Mouse (Mus musculus) 416B (cell line): Measurements from ENCODE around the gene Tas2r119.
A peak's percentile ranks its signal among the peaks of the same experiment; 100 is the strongest.
"Not testable (repeated sequence)": the region's sequence is repeated elsewhere in the genome, so short reads cannot be mapped to it uniquely, and the experiment has no call there.

Experiments used
- DNase-seq: peaks from one replicate; pipeline ENCODE4 v3.0.0; 2011; ENCODE audit warnings: low read depth

Gene Tas2r119

DNA sequence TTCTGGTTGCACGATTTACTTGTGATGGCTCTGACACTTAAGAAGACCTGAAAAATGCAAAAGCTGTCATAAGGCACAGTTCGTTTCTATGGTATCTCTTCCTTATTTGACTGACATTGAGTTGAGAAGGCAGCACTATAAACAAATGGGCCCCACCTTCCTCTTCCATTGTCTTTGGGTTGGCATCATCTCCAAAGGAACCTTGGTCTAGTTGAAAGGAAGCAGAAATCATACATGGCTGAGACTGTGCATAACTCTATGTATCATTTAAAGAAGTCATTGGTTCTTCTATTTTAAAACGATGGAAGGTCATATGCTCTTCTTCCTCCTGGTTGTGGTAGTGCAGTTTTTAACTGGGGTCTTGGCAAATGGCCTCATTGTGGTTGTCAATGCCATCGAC, at the start of gene Tas2r119:
Gene Tas2r119 (plus strand): TSS at position 301 of the 400 bp plus-strand sequence.
- DNase-seq = no peak

DNA sequence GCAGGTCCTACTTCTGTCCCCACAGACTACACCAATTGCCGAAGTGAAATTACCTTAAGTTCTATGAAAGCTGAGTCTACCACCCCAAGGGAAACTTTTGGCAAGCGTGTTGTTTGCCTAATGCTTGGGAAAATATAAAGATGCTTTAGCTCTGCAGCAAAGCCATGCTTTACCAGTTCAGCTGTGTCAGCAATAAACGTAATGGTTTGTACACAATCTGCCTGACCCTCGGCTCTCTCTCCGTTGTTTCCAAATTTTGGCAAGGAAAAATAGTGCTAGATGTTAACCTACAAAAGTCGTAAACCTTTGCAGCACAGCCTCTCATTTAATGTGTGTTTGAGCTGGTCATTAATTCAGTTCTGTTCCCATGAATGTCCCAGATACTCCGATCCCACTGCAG, 44.8 kb upstream of the Tas2r119 start:
- DNase-seq = no peak

DNA sequence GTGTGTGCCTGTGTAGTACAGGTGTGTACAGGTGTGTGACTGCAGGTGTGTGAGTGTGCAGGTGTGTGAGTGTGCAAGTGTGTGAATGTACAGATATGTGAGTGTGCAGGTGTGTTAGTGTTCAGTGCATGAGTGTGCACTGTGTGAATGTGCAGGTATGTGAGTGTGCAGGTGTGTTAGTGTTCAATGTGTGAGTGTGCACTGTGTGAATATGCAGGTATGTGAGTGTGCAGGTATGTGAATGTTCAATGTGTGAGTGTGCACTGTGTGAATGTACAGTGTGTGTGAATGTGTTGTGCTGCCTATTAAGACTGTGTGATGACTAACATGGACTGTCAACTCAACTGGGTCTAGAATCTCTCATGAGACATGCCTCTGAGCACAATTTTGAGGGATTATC, 35.4 kb upstream of the Tas2r119 start:
- DNase-seq = no peak

DNA sequence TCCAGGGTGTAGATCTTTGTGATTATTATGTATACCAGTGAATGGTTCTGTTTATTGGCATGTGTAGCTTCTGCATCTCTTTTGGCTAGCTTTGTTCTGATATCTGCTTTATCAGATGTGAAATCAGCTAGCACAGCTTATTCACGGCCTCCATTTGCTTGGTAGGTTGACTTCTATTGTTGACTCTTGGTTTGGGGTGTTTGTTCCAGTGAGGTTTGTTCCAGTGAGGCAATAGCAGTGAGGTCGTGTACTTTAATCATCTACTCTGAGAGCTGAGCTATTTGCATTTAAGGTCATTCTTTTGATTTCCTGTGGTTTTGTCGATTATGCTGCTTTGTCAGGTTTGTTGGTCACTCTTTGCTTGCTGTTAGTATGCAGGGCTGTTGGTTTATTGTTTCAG, 32.8 kb upstream of the Tas2r119 start:
- DNase-seq = peak; percentile 1

DNA sequence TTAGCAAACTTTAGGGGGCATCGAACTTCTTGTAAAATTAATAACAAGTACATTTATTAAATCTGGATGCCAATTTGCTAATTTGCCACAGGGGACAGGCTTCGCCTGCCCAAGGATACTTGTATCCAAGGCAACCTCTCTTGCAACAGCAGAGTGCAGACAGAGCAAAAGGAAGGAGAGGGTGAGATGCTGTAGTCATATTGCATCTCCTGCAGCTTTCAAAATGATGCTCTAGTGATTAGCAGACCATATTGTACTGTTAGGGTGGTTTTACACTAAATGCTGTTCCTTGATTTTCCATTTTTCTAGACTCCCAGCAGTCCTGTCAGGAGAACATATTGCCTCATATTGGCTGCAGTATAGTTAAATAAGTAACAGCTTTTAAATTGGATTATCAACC, 23.7 kb upstream of the Tas2r119 start:
- no peak for DNase-seq

GRCm38 (mm10) chr15:32153857-32154449, 23.1 kb upstream of the Tas2r119 start:
- DNase-seq = no peak

DNA sequence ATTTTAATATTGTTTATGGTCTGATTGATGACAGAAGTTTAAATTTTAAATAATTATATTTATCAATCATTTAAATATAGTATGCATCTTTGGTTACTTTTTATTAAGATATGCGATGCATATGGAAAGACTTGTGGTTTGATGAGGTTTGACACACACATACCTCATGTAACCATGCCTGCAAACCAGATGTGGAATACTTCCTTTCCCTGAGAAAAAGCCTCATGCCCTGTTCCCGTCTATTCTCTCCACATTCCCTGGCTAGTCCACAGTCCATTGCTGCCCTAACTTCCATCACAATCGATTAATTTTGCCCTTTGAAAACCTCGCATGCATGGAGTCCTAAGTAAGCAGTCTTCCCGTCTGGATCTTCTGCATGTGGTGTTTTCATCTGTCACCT, 21.0 kb upstream of the Tas2r119 start:
- DNase-seq = no peak

DNA sequence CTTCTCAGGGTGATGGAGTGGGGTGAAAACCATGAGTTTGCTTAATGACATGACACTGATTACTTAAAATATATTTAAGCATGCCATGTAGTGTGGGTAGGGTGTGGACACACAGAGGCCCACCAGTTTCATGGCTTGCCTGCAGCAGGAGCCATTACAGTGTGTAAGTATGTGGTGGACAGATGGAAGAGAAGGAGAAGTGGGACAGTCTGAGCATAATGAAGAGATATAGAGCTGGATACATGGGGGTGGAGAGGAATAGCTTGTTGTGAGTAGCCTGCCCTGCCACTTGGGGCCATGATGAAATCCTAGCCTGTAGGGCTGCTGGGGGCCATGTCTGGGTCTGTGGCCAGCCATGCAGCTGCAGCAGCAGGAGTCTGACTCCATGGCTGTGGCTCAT, 16.8 kb upstream of the Tas2r119 start:
- DNase-seq = no peak

DNA sequence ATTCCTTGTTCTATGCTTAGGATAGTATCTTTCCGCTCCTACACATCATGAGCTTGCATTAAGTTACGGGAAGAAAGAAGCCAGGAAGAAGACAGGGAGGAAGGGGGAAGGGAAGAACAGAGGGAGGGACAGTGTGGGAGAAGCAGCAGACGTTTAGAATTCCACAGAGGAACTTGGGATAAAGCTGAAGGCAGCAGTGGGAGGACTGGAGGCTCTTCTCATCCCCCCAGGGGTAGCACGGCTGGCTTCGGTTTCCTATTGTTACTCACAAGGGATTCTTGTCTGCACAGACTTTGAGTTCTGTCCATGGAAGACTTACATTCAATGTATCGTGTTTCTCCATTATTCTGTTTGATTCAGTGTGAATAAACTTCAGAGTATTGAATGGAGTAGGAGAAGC, 5.3 kb upstream of the Tas2r119 start:
- DNase-seq = no peak

- DNase-seq = no peak
Measured at GRCm38 (mm10) chr15:32172175-32172987, 4.7 kb upstream of the Tas2r119 start.

GRCm38 (mm10) chr15:32172988-32173329, 4.1 kb upstream of the Tas2r119 start:
- DNase-seq = no peak

GRCm38 (mm10) chr15:32180010-32180725, 3.1 kb downstream of the Tas2r119 start:
- DNase-seq = no peak

GRCm38 (mm10) chr15:32182026-32182425, 4.9 kb downstream of the Tas2r119 start:
- no peak for DNase-seq

DNA sequence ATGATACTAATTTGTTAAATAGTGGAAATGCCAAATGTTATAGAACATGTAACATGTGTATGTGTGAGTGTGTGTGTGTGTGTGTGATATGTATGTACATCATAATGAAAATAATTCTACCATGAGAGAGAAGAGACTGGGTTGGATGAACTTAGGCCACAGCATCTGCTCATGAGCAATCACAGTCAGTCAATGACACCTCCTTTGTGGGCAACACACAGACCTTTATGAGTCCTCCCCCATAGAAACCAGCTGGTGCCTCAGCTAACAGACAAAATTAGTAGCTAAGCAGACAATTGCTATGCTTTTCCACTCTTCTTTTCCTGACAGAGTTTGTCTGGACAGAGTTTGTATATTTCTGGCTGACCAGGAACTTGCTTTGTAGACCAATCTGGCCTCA, 7.9 kb downstream of the Tas2r119 start:
- no peak for DNase-seq

GRCm38 (mm10) chr15:32189879-32190278, 12.8 kb downstream of the Tas2r119 start:
- DNase-seq = no peak

DNA sequence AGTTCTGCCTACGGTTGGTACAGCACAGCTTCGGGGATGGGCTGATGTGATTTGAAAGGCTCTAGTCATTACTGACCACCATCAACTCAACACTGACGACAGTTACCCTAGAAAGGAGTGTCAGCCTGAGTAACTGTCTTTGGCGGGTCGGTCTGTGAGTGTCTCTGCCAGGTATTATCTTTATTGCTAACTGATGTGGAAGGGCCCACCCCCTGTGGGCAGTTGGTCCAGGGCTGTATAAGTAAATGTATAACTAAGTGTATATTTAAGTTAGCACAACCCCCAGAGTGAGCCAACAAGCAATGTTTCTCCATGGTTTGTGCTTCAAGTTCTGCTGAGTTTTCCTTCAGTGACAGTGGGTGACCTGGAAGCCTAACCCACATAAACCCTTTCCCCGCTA, 13.3 kb downstream of the Tas2r119 start:
- no peak for DNase-seq

DNA sequence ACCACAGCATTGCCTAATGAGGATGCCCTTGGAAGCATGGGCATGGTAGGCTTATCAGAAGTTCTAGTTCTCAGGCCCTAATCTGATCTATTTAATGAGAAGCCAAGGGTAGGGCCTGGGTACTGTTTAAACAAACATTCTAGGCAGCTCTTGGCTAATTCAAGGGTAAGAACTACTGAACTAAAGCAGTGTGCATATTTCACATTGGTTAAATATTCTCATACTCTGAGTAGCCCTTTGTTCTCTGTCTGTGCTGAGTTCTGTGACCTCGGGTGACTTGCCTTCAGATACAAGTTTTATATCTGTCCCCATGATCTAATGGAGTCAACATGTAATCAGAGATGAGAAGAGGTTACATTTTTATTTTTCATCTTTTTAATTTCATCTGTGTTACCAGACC, 15.9 kb downstream of the Tas2r119 start:
- DNase-seq = no peak

GRCm38 (mm10) chr15:32198076-32198475, 21.0 kb downstream of the Tas2r119 start:
- DNase-seq = no peak

DNA sequence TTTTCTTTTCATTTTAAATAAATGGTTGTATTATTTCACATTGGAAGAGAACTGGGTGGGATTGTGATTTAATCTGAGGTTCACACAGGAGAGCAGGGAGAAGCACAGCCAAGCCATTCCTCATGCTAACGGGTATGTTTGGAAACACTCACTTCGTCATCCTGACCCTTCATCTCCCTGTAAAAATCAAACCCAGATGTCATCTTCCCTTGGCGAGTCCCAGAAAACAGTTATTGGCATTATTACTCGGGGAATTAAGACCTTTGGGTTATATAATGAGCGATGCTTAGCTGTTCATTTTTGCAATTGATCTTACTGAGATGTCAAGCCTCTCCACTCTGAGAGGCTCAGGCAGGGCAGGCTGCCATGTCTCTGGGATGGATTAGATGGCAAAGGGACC, 21.5 kb downstream of the Tas2r119 start:
- DNase-seq = no peak

DNA sequence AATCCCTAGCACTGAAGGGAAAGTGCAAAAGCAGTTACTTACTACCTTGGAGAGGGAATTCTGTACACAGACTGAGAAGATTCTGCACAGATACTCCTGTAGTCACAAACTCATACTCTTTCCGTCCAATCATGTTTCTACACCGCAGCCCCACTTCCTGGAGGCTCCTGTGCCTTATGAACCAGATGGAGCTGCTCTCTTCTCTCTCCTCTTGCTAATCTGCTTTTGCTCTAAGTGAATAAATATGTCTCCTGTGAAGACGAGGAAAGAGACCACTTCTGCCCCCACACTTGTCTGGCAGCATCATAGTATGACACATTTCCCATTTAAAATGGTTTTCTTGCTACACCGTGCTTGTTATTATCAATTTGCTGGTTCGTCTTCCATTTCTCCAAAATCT, 26.2 kb downstream of the Tas2r119 start:
- DNase-seq = no peak

- DNase-seq = no peak
Measured at GRCm38 (mm10) chr15:32204908-32205307, 27.8 kb downstream of the Tas2r119 start.

- not testable (repeated sequence) for DNase-seq
Measured at GRCm38 (mm10) chr15:32214687-32215086, 37.6 kb downstream of the Tas2r119 start.

DNA sequence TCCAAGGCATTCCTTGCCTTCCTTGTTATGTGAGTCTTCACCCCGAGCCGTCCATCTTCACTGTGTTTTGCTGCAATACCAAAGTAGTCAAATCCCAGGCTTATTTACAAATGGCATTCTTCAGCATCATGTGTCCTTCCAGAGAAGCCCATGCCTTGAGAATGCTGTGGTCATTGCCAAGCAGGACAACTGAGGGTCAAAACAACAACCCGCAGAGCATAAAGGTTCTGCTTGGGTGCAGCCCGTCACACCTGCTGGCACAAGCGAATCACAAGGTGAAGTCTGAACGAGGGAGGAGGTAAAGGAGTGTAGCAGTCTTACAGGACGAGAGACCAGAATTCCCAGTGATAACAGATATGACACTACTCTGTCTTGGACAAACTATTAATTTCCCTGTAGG, 45.9 kb downstream of the Tas2r119 start:
- no peak for DNase-seq
